Mouse (Mus musculus) liver, adult 10 weeks (tissue): ENCODE results near the gene Kprp. TPM values are rescaled to one million over a fixed set of nuclear protein-coding genes. Genes with fewer than 3 reads are reported as not detected.

Source experiments
- polyA plus RNA-seq: library from polyadenylated mRNA; stranded (reverse); fragments of 350-450 nt; fragmentation: Illumina TruSeq; extraction: RNeasy Lipid Tissue Mini Kit (QIAGEN cat#74804); gene quantifications from one replicate; pipeline ENCODE4 v1.2.3, GENCODE M21; 2014; ENCODE audit warnings: low read depth, low replicate concordance

Kprp gene
- polyA plus RNA-seq, result not detected

DNA sequence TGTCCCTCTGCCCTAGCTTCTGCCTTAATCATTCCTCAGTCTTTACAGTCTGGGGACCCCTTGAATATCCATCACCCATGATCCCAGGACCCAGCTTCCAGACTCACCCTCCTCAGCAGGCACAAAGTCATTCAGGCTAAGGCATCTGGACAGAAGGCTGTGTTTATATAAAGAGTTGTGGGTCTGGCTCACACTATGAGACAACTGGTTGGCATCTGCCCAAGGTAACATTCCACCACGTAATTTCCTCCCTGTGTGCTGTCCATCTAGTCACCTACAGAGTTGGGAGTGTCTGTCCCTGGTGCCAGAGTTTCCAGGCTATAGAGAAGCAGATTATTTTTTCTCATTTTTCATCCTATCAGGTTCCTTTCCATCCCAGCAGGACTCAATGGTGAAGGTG lies at the start of gene Kprp:
Gene Kprp, minus strand, starts transcription at position 140 of the 400 bp plus-strand sequence.

DNA sequence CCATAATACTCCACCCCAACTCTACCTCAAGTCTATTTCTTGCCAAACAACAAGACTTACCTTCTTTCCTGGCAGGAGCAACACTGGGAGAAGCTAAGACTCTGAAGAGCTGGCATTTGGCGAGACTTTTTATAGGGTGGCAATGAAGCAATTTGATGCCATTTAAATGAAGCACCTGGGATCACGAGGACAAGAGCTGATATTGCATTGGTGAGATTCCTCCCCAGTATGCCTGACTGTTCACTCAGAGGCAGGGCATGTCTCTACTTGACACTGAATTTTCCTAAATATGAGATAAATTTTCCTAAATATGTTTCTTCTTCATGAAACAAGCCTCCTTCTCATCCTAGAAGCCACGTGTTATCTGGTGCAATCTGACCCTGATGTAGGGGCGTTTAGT lies 43.1 kb upstream of the Kprp start, which contains the start of gene 2310050C09Rik:
Gene 2310050C09Rik, minus strand, starts transcription at position 101 of the 400 bp plus-strand sequence.

DNA sequence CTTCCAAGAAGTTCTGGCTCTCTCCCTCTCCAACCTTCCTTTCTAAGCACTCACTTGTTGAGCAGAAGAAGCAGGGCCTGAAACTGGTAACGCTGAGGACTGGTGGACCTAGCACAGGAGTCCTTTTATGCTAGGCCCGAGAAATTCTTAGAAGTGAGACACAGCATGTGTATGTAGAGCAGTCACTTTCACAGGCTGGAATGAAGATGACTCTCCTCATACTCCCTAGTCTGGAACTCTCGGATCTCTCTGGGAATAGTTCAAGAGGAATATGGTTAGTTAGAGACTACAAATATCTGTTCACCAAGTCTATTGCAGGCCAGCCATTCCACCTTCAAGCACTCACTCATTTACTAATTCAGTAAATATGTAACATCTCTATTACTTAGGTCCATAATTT lies 24.1 kb upstream of the Kprp start, which contains the start of gene Lce1l:
Gene Lce1l, minus strand, starts transcription at position 101 of the 400 bp plus-strand sequence.

DNA sequence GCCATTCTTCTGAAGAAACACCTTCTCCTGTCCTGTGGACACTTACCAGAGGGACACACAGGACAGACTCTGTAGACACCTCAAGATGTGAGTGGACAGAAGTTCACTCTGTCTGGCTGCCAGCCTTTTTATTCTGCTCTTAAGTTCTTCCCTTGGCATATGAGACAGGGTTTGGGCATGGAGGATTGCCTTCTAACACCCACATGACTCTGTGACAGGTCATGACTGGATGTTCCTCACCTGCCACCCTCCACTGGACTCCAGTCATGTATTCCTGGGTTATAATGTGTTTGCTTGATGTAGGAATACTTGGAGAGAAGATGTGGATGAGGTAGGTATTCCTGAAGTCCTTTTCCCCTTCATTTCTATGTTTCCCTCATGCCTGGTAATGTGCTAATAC lies 19.3 kb downstream of the Kprp start, which contains the start of gene Lce1k:
Gene Lce1k, minus strand, starts transcription at position 101 of the 400 bp plus-strand sequence.

DNA sequence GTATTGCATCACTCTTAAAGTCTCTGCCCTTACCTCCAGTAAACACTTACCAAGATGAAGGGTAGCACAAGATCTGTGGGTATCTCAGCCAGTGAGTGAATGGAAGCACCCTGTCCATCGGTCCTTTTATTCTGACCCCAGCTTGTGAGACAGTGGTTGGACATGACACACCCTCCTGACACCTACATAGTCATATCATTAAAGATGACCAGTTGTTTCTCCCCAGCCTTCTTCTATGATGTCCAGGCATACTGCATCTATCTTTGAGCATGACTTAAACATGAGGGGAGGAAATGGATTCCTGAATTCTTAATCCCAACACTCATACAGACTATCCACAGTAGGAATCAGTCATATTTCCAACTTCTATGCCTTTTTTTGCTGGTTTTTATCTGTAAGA lies 36.6 kb downstream of the Kprp start, which contains the start of gene Lce1j:
Gene Lce1j, minus strand, starts transcription at position 101 of the 400 bp plus-strand sequence.

DNA sequence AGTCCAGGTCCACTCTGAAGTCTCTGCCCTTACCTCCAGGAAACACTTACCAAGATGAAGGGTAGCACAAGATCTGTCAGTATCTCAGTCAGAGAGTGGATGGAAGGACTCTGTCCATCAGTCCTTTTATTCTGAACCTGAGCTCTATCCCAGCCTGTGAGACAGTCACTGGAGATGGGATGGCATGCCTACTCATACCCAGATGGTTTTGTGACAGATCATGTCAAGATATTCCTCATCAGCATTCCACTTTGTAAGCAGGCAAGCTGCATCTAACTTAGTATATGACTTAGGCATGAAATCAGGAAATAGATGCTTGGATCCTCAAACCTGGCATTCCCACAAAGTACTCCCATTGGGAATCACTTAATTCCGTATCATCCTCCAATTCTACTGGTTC lies 48.2 kb downstream of the Kprp start, which contains the start of gene Lce1i:
Gene Lce1i, minus strand, starts transcription at position 101 of the 400 bp plus-strand sequence.

Other genes with a start within 250 kb of the Kprp start
- gene Smcp, start 238.2 kb downstream of the Kprp start, polyA plus RNA-seq, result not detected
- not detected for gene 2210017I01Rik, start 219.8 kb downstream of the Kprp start, polyA plus RNA-seq
- not detected for gene Lce6a, start 205.6 kb downstream of the Kprp start, polyA plus RNA-seq
- gene Lce1a1, start 178.9 kb downstream of the Kprp start, polyA plus RNA-seq, result not detected
- not detected for gene Lce1b, start 170.3 kb downstream of the Kprp start, polyA plus RNA-seq
- gene Lce1a2, start 156.9 kb downstream of the Kprp start, polyA plus RNA-seq, result not detected
- not detected for gene Lce1c, start 148.0 kb downstream of the Kprp start, polyA plus RNA-seq
- not detected for gene Lce1d, start 140.0 kb downstream of the Kprp start, polyA plus RNA-seq
- not detected for gene Lce1e, start 118.2 kb downstream of the Kprp start, polyA plus RNA-seq
- gene Lce1f, start 106.9 kb downstream of the Kprp start, polyA plus RNA-seq, result not detected
- not detected for gene Gm38119, start 88.2 kb downstream of the Kprp start, polyA plus RNA-seq
- not detected for gene Lce1g, start 74.9 kb downstream of the Kprp start, polyA plus RNA-seq
- gene Lce1h, start 62.2 kb downstream of the Kprp start, polyA plus RNA-seq, result not detected
- gene Lce1i, start 48.3 kb downstream of the Kprp start, polyA plus RNA-seq, result not detected
- gene Lce1j, start 36.7 kb downstream of the Kprp start, polyA plus RNA-seq, result not detected
- gene Lce1k, start 19.4 kb downstream of the Kprp start, polyA plus RNA-seq, result not detected
- gene Lce1l, start 24.0 kb upstream of the Kprp start, polyA plus RNA-seq, result not detected
- not detected for gene 2310050C09Rik, start 43.0 kb upstream of the Kprp start, polyA plus RNA-seq
- not detected for gene Lce3a, start 99.0 kb upstream of the Kprp start, polyA plus RNA-seq
- not detected for gene Lce3b, start 105.7 kb upstream of the Kprp start, polyA plus RNA-seq
- not detected for gene Lce3c, start 117.2 kb upstream of the Kprp start, polyA plus RNA-seq
- gene Lce3d, start 130.1 kb upstream of the Kprp start, polyA plus RNA-seq, result not detected
- gene Lce3e, start 139.8 kb upstream of the Kprp start, polyA plus RNA-seq, result not detected
- not detected for gene Lce3f, start 165.0 kb upstream of the Kprp start, polyA plus RNA-seq
- not detected for gene Crct1, start 188.4 kb upstream of the Kprp start, polyA plus RNA-seq
- gene Lce1m, start 191.8 kb upstream of the Kprp start, polyA plus RNA-seq, result not detected
- not detected for gene Gm4858, start 241.6 kb upstream of the Kprp start, polyA plus RNA-seq